Mouse (Mus musculus): ENCODE measurements at regions not wholly inside any gene's neighbourhood (a gene's known extent, or its start where the extent isn't known, plus 50 kb on each side); places are given as distances from the start of the nearest gene placed in this dataset.
"Not testable (repeated sequence)": the region's sequence is repeated elsewhere in the genome, so short reads cannot be mapped to it uniquely, and the experiment has no call there.

DNA sequence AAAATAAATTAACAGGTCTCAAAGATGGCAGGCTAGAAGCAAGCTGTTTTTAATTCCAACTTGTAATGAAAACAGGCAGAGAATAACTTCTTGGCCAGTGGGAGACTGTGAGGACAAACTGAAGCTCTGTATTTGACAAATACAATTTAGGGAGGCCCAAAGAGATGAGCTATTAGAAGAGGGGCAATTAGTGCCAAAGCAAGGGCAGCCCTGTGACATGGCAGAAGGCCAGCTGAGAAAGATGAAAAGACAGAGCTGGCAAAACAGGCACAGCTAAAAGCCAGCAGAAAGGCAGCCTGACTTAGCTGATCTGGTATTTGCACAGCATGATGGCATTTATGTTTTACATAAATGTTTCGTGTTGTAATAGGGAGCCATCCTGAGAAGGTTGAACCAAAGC, 175.0 kb upstream of the Ngly1 start:
- no peak for DNase-seq (ENCODE audit: low spot score)

DNA sequence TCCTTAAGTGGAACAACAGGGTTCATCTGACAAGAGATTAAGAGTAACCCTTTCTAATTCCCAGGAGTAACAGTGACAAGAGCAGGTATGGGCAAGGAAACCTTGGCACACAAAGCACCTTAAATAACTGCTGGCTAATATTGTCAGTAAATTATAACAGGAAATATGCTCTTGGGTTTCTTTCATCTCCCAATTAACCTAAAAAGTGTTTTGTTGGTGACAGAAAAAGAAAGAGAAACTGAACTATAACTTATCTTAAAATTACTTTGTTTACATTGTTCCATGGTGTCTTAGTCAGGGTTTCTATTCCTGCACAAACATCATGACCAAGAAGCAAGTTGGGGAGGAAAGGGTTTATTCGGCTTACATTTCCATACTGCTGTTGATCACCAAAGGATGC, 170.0 kb upstream of the Ngly1 start:
- DNase-seq (ENCODE audit: low spot score), result no peak

DNA sequence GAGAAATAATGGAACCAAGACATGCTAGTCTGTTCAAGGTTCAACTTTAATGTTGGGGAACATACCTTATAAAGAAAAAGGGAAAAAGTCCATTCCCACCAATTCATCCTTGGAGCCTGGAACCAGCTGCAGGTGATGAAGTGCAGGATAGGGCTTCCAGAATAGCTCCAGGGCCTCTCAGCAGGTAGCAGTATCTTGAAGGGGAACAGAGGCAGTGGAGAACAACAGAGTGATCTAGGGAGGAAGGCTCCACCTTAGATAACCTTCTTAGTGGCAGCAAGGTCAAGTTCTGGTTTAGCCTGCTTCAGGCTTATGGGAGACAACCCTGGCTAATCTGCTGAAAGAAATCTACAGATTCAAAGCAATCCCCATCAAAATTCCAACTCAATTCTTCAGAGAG, 161.8 kb upstream of the Ngly1 start:
- DNase-seq (ENCODE audit: low spot score), result not testable (repeated sequence)

DNA sequence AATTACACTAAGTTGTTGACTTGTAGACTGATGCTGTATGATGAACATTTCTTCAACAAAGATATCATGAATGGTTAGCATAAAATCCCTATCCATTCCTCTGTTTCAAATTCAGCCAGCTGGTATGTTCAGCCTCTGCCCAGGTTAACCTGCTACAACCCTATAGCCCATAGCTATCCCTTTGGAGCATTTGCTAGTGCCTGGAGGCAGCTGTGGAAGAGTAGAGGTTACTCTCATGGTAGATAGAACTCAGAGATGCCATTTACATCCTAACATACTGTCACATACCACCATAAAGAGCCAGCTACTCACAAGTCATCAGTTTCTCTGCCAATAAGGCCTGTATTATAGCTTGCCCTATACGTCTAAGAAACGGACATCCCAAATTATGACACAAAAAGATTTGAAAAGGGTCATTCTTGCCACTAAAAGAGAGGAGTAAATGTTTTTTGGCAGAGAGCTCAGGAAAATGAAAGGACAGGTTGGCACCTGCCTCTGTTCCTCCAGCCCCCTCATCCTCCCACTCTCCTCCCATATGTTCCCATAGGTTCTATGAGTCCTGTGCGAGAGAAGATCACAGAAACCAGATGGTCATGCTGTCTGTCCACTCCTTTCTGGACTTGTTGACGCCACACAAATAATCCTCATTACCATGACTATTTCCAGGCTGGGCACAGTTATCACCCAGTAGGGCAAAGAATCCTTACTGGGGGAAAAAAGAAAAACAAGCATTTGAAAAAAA, 156.5 kb upstream of the Ngly1 start:
- no peak for DNase-seq (ENCODE audit: low spot score)

DNA sequence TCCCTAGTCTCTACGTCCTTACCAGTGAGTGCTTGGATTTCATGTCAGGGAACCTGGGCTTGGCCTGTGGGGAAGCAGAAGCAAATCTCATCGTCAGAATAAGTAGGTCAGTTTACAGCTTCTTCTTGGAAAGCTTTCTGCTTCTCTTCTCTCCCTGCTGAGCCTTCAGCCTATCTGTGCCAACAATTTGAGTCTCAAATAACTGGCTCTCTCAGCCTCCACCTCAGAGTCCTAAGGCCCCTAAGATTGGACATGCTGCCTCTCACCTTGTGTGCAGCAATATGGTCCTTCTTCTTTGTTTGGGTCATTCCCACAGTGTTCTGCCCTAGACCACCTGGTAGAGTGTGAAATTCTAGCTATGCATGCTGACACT, 156.0 kb upstream of the Ngly1 start:
- DNase-seq (ENCODE audit: low spot score), result no peak

DNA sequence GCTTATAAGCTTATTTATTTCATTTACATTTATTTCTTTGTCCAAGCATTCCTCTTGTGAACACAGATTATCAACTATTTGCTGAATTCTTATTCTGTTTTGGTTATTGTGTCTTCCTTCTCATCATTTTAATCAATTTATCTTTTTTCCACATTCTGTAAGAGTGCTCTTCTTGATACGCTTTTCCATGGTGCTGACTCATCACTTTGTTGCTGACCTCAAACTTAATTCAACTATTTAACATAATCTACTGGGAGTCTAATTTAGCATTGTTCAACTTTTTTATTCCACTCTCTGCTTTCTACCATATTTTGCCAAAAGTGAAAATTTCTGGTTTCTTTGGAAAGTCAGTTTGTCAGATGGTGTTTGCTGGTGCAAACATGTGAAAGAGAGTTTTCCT, 139.7 kb upstream of the Ngly1 start:
- DNase-seq (ENCODE audit: low spot score), result no peak

DNA sequence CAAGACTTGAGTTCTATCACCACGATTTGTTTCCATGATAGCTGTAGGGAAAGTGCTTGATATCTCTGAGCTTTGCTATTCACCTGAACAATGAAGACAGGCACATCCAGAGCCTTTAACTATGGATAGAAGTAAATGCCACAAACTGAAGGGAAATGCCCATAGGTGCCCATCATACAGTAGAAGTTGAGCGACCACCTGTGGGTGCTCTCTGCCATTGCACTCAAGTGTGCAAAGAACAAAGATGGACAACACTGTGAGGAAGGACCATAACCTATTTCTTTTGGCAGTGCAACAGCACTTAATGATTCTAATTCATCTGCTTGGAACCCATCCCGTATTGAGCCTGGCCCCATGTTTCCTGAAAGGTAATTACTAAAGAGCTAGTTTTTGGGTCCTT, 116.4 kb upstream of the Ngly1 start:
- DNase-seq (ENCODE audit: low spot score), result no peak

DNA sequence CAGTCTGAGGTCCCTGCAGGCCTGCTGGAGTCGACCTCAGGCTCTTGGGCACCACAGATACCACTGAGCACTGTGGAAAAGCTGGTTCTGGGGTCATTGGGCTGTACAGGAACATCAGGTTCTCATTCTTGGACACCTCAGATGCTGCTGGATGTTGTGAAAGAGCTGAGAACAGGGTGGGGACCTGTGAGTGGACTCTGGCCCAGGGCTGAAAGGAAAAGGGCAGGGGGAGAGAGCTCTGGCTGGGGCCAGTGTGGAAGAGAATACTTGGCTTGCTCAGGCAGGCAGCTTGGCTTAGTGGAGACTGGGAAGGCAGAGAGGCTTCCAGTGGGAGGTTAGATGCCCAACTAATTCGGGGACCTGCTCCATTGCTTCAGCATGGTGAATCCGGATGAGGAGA, 115.7 kb upstream of the Ngly1 start:
- DNase-seq (ENCODE audit: low spot score), result no peak

DNA sequence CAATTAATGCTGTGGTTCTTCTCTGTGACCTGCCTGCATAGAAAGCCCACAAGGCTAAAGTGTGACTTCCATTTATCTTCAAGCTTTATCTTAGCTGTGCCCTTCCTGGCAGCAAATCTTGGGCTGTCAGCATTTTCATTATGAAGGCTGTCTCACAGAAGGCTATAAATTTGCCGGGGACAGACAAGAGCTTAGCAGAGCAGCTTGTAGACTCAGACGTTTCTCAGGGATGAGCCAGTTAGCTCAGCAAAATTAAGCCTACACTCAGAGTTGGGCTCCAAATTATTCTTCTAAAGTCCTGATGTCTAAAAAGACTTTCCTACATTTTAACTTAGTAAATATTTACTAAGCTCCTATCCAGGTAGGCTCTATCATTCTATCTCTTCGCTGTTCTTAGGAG, 112.9 kb upstream of the Ngly1 start:
- no peak for DNase-seq (ENCODE audit: low spot score)

DNA sequence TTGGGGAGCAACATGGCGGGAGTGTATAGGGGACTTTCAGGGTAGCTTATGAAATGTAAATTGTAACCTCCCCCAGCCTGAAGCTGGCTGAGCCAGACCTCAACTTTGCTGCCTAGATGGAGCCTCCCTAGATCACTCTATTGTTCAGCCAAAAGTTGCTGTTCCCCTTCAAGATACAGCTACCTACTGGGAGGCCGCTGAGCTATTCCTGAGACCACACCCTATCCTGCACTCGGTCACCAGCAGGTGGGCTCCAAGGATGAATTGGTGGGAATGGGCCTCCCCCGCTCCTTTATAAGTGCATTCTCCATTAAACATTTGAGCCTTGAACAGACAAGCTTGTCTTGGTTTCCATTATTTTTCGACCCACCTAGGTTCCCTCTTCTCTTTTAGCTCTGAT, 104.8 kb upstream of the Ngly1 start:
- DNase-seq (ENCODE audit: low spot score), result no peak

DNA sequence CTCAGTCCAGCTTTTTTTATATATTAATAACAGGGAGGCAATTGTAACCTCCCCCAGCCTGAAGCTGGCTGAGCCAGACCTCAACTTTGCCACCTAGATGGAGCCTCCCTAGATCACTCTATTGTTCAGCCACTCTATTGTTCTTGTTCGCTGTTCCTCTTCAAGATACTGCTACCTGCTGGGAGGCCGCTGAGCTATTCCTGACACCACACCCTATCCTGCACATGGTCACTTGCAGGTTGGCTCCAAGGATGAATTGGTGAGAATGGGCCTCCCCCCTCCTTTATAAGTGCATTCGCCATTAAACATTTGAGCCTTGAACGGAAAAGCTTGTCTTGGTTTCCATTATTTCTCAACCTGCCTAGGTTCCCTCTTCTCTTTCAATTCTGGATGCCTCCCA, 102.3 kb upstream of the Ngly1 start:
- DNase-seq (ENCODE audit: low spot score), result no peak

DNA sequence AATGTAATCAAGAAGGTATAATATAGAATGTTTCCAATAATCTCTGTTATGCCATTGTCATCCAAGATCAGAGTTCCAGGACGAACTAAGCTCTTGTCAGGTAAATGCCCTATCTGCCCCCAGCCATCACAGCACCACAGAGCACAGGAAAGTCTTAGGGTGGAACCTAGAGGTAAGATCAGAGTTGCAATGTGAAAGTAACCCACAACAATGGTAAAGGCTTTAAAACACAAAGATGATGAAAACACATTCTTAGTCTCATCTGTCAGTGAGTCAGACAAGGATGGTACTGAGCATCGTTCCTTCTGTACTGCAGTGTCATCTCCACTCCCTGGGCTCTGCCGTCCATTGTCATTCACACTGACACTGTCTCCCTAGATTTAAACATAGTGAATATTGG, 97.3 kb upstream of the Ngly1 start:
- DNase-seq (ENCODE audit: low spot score), result no peak

DNA sequence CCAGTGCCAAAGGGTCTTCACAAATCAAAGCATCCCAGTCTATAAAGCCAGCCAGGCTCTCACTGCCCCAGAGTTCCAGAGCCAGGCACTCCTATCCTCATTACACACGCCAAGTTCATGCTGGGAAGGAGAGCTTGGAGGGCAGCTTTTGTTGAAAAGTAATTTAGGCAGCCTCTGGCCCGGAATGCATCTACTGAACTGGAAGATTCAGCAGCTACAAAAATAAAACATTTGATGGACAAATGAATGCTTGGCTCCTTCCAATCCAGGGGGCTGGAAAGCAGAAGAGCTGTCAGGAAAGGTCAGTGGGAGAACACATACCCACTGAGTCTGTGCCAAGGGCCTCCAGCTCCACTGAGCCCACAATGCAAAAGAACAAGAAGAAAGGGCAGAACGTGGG, 96.4 kb upstream of the Ngly1 start:
- no peak for DNase-seq (ENCODE audit: low spot score)

DNA sequence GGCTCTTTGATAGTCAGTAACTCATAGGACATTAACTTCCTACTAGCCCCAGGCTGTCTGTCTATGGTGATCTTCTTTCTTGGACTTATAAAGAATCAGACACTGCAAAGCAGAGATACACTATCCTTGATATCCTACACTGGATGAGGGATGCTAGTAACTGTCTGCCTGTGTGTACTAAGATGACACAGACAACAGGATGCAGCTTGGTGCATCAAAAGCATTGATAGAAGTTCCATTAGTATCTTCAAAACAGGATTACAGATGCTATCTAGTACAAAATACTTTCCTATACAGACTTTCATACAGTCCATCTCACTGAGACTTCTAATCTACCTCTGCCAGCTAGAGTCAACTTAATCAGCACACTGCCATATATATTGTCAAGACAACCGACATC, 94.0 kb upstream of the Ngly1 start:
- DNase-seq (ENCODE audit: low spot score), result no peak

DNA sequence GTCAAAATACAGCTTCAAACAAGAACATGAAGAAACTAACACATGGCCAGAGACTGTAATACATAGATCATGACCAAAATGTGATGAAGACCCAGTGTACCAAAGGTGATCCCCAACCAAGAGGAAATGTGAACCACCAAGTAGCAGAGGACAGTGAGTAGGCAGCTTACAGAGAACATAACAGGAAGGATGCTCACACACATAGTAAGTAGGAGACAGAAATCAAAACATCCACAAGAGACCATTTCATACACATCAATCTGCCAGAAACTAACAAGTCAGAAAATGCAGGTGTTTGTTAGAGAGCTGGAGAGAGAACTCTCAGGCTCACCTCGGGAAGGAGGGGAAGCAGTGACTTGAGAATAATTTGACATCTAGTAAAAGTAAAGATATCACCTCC, 78.9 kb upstream of the Ngly1 start:
- DNase-seq (ENCODE audit: low spot score), result peak; percentile 59

DNA sequence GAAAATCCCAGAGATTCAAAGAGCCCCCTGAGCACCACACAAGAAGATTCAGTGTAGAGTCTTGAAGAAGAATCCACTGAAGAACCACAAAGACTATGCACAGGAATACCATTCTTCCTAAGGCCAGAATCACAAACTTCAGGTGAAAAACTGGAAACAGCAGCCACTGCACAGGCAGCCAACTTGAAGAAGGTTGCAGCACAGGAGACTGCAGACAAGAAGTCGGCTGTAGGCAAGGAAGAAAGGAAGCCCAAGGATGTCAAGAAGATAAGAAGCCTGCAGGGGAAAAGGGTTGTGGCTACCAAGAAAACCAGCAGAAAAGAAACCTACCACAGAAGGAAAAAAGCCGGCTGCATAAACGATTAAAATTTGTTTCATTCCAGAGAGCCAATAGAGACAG, 76.8 kb upstream of the Ngly1 start:
- DNase-seq (ENCODE audit: low spot score), result peak; percentile 67

DNA sequence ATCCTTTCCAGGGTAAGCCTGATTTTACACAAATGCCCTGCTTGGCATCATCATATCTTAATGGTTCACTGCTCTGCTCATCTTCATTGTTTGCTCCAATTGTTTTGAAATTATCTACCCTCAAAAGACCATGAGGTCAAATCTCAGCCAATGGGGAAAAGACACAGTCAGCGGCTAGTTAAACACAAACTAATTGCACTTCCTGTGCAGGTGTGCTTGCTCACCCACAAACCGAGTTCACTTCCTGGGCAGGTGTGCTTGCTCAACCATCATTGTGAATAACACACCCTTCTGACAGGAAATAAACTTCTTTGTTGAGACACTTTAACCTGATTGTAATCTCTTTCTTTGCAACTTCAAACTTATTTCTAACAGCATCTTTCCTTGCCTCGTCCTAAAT, 75.8 kb upstream of the Ngly1 start:
- peak; percentile 96 for DNase-seq (ENCODE audit: low spot score)

DNA sequence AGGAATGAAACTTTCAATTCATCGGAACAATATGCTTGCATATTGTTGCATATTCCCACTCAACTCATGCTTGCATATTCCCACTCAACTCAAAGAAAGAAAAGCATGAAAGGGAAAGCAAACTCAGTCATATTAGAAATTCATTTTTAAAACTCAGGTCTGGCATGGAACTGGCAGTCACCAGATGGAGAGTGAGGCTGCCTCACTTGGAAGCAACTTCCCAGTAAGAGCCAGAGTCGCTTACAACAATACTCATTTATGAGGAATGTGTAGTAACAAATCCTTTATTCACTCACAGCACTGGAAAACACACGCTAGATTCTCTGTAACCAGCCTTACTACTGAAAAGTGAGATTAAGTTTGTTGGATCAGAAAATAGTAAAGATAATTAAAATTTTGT, 70.9 kb upstream of the Ngly1 start:
- DNase-seq (ENCODE audit: low spot score), result no peak

DNA sequence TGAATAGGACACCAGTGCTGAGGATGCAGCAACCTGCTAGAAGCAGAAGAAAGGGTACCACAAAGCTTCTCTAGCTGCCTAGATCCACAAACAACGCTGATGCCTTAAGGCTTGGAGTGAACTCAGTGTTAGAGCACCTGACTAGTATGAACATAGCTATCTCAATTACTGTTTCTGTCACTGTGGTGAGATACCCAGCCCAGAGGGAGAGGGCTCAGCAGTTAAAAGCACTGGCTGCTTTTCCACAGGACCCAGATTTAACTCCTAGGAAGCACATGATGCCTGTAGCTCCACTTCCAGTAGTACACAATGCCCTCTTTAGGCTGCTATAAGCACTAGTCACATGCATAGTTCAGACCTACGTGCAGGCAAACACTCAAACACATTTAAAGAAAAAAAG, 67.3 kb upstream of the Ngly1 start:
- DNase-seq (ENCODE audit: low spot score), result peak; percentile 56

DNA sequence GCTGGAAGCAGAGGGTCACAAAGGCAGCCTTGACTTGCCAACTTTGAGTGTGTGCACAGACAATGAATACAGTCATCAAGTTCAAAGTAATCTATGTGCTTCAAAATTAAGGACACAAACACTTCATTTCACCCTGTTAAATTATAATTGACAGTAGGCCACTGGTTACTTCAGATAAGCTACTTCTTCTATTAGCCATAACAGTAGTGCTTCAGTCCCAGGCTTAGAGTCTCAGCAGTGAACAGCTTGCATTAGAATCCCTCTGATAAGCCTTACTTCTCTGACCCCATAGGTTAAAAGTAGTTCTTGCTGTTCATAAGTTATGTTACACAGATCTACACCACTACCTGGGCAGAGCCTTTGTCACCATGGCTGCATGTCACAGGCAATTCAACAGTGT, 63.8 kb upstream of the Ngly1 start:
- no peak for DNase-seq (ENCODE audit: low spot score)

Measured in thymus, postnatal 0 days (tissue).